Mouse (Mus musculus): ENCODE data around the gene Bub1. TPM values are rescaled to one million over a fixed set of nuclear protein-coding genes. Genes with fewer than 3 reads are reported as not detected.

Gene Bub1
- polyA plus RNA-seq, 1 experiment from 2014 or later: 52.7 TPM

DNA sequence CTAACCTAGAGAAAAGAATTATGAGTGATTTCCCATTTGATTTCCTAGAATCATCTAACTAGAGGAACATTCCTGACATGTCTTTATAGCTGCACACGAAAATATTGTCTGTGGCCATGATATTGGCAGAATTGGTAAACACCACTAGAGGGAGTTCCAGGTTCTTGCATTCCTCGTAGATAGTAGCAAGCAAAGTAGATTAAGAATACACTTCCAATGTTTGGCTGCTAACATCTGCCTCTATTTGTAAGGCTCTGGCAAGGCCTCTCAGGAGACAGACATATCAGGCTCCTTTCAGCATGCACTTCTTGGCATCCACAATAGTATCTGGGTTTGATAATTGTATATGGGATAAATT, 1.1 kb upstream of the Bub1 start:
- Histone ChIP-seq H3K4me2 (replicated peaks) (no peak overlapping the region), H3K36me3 (no peaks in the 10 kb centered on the region), H3K9me3 (replicated peaks) (no peaks in the 10 kb centered on the region), H3K4me3 (no peak overlapping the region), H3K27me3 (peaks cover 3% of the 10 kb centered on the region; the same call in 1 of the 2 replicates), H3K4me1 (peaks cover 13% of the 10 kb centered on the region), H3K27ac (no peak overlapping the region), H3K9ac (no peak overlapping the region)
- ATAC-seq (ENCODE audit: low FRiP score): no peak
- WGBS: 25% methylated on average over 2 of the region's 2 CpGs

- ATAC-seq (ENCODE audit: low FRiP score): peak; percentile 54; the same call in 1 of the 2 replicates
- no peaks in the 10 kb centered on the region for H3K27me3 ChIP-seq
- no peak overlapping the region for H3K27ac ChIP-seq
- WGBS: 42% methylated on average over 11 of the region's 11 CpGs
- H3K4me2 ChIP-seq (replicated peaks): peak overlapping the region; percentile 70
- H3K36me3 ChIP-seq: 0 out of 2 replicates have a peak, but pooled peaks cover under 1% of the 10 kb centered on the region
- peak overlapping the region; percentile 36; the same call in 1 of the 2 replicates for H3K9ac ChIP-seq
- H3K4me3 ChIP-seq: peak overlapping the region; percentile 63
- peaks cover 13% of the 10 kb centered on the region for H3K4me1 ChIP-seq
- no peaks in the 10 kb centered on the region for H3K9me3 ChIP-seq (replicated peaks)
Measured at GRCm38 (mm10) chr2:127832103-127832832, 603 bp upstream of the Bub1 start.

GRCm38 (mm10) chr2:127791919-127792603, 39.6 kb downstream of the Bub1 start, which contains the start of gene Mtln:
TSS of gene Mtln (minus strand) at chr2:127792488.
- Histone ChIP-seq H3K27ac (peak within 1 kb of the TSS; percentile 89), H3K9me3 (replicated peaks) (no peaks in the 10 kb centered on the region), H3K4me1 (peaks cover 24% of the 10 kb centered on the region), H3K4me3 (peak within 1 kb of the TSS; percentile 70), H3K9ac (peak within 1 kb of the TSS; percentile 65), H3K27me3 (no peaks in the 10 kb centered on the region), H3K36me3 (no peaks in the 10 kb centered on the region), H3K4me2 (replicated peaks) (peak within 1 kb of the TSS; percentile 73)
- ATAC-seq (ENCODE audit: low FRiP score): peak; percentile 94
- WGBS: 2% methylated on average over 37 of the region's 37 CpGs

DNA sequence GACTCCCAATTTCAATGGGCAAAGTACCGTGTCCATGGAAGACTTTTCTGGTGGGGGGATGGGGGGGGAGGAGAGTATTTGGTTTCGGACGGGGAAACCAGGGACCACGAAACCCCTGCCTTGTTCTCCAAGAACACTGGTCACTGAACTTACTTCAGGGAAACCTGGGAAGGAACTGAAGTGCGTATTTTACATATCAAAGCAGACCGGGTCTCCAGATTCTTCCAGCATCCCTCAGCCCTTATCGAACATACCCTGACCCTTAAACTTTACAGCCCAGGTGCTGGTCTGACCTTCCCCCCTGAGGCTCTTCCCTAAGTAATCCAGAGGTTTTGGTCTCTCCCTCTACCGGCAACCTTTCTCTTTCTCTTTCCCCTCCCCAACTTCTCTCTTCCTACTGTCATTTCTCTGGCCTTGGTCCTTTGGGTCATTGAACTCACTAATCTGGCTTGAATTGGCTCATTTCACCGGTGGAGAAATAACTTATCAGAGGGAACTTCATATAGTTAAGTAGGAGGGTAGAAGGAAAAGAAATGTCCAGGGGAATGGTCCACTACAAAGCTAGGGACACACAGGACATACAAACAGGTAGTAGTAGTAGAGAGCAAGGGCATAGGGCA, 41.9 kb downstream of the Bub1 start:
- peak overlapping the region; percentile 70; the same call in 1 of the 2 replicates for H3K4me3 ChIP-seq

GRCm38 (mm10) chr2:127789138-127789537, 42.5 kb downstream of the Bub1 start:
- peak overlapping the region; percentile 45 for H3K27ac ChIP-seq
- peaks cover 24% of the 10 kb centered on the region for H3K4me1 ChIP-seq
- H3K36me3 ChIP-seq: no peaks in the 10 kb centered on the region
- ATAC-seq (ENCODE audit: low FRiP score): no peak
- WGBS: 7% methylated on average over 11 of the region's 11 CpGs
- H3K9me3 ChIP-seq (replicated peaks): no peaks in the 10 kb centered on the region
- no peaks in the 10 kb centered on the region for H3K27me3 ChIP-seq
- H3K9ac ChIP-seq: peak overlapping the region; percentile 73
- H3K4me3 ChIP-seq: peak overlapping the region; percentile 70
- peak overlapping the region; percentile 66 for H3K4me2 ChIP-seq (replicated peaks)

More for the DNA sequence above, 41.9 kb downstream of the Bub1 start:
- WGBS: 25% methylated on average over 9 of the region's 9 CpGs
- Histone ChIP-seq H3K9me3 (replicated peaks) (no peaks in the 10 kb centered on the region), H3K9ac (peak overlapping the region; percentile 73; the same call in 1 of the 2 replicates), H3K4me2 (replicated peaks) (peak overlapping the region; percentile 66), H3K4me1 (peaks cover 24% of the 10 kb centered on the region), H3K36me3 (no peaks in the 10 kb centered on the region), H3K27me3 (no peaks in the 10 kb centered on the region), H3K27ac (no peak overlapping the region)
- ATAC-seq (ENCODE audit: low FRiP score): no peak

DNA sequence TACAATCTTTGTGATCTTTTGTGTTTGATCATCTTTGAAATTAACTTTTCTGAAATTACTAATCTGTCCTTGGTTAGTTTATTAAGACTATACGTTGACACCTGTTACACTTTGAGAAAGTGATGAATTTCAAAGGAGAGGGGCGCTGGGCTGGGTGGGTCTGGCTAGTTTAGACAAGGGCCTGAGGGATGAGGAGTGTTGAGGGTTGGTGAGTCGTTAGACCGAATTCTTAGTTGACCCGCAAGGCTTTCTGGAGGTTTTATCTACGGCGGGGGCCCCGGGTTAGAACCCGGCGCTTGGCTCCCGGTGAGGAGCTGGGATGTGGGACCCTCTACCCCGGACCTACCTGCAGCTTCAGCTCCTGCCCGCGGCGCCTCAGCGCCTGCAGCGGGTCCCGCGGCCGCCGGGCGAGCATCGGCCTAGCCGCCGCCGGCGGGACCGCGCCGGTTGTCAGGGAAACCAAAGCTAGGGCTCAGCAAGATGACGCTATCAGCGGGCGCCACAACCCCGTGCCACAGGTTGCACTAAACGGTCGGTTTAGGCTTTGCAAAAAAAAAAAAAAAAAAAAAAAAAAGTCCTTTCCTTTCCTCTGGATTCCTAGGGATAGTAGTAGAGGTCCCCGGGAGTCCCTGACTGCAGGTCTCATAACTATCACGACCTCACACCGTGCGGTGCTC, 43.1 kb downstream of the Bub1 start, which contains the start of gene Nphp1:
Gene Nphp1, minus strand, starts transcription at position 458 of the 677 bp plus-strand sequence.
- Histone ChIP-seq H3K9me3 (replicated peaks) (no peaks in the 10 kb centered on the region), H3K27ac (peak within 1 kb of the TSS; percentile 45), H3K4me3 (peak within 1 kb of the TSS; percentile 70), H3K9ac (peak within 1 kb of the TSS; percentile 73), H3K36me3 (no peaks in the 10 kb centered on the region), H3K4me2 (replicated peaks) (peak within 1 kb of the TSS; percentile 66), H3K4me1 (peaks cover 24% of the 10 kb centered on the region), H3K27me3 (no peaks in the 10 kb centered on the region)
- WGBS: under 1% methylated on average over 40 of the region's 40 CpGs
- ATAC-seq (ENCODE audit: low FRiP score): peak; percentile 78

- Histone ChIP-seq H3K9ac (no peak overlapping the region), H3K4me1 (peaks cover 24% of the 10 kb centered on the region), H3K36me3 (no peaks in the 10 kb centered on the region), H3K4me2 (replicated peaks) (no peak overlapping the region), H3K4me3 (no peak overlapping the region), H3K9me3 (replicated peaks) (no peaks in the 10 kb centered on the region), H3K27ac (no peak overlapping the region), H3K27me3 (no peaks in the 10 kb centered on the region)
- ATAC-seq (ENCODE audit: low FRiP score): no peak
- 96% methylated on average over 5 of the region's 5 CpGs for WGBS
Measured at GRCm38 (mm10) chr2:127787226-127787625, 44.4 kb downstream of the Bub1 start.

DNA sequence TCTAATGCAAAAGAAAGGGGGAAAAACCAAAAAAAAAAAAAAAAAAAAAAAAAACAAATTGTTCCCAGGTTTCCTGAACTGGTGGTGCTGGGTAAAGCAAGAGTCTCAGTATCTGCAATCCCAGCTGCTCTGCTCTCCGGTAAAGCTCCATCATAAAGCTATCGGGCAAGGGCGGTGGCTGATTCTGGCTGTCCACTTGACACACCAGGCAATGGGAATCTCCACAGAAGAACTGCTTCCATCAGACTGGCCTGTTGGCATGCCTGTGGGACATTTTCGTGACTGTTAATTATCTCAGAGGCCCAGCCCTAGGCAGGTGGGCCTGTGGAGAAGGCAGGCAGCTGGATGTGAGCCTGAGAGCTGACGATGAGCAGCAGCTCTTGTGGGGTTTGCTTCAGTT, 53.2 kb downstream of the Bub1 start:
- H3K27ac ChIP-seq: no peak overlapping the region
- H3K9ac ChIP-seq: no peak overlapping the region
- WGBS: 90% methylated on average over 5 of the region's 5 CpGs
- no peaks in the 10 kb centered on the region for H3K9me3 ChIP-seq (replicated peaks)
- no peak overlapping the region for H3K4me3 ChIP-seq
- no peaks in the 10 kb centered on the region for H3K4me1 ChIP-seq
- no peak overlapping the region for H3K4me2 ChIP-seq (replicated peaks)
- H3K27me3 ChIP-seq: no peaks in the 10 kb centered on the region
- peaks cover 22% of the 10 kb centered on the region for H3K36me3 ChIP-seq
- ATAC-seq (ENCODE audit: low FRiP score): no peak

DNA sequence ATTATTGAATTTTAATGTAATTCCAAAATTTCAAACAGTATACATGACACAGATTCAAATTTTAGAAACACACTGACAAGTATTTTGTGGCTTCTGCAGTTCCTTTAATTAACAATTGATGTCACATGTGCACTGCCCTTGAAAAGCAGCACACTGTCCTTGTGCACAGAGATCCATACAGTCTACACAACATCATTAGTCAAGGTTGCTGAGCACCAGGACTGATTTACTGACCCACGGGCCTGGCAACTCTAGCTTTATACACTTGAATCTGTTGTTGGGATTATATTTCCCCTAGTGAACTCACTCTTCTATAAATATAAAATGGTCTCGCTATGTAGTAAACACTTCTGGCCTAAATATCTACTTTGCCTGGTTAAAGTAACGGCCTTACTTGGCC, 56.7 kb downstream of the Bub1 start:
- Histone ChIP-seq H3K27me3 (no peaks in the 10 kb centered on the region), H3K36me3 (peaks cover 32% of the 10 kb centered on the region), H3K4me3 (no peak overlapping the region), H3K9me3 (replicated peaks) (no peaks in the 10 kb centered on the region), H3K4me2 (replicated peaks) (no peak overlapping the region), H3K27ac (no peak overlapping the region), H3K9ac (no peak overlapping the region), H3K4me1 (no peaks in the 10 kb centered on the region)
- 79% methylated on average over 3 of the region's 3 CpGs for WGBS
- no peak for ATAC-seq (ENCODE audit: low FRiP score)

DNA sequence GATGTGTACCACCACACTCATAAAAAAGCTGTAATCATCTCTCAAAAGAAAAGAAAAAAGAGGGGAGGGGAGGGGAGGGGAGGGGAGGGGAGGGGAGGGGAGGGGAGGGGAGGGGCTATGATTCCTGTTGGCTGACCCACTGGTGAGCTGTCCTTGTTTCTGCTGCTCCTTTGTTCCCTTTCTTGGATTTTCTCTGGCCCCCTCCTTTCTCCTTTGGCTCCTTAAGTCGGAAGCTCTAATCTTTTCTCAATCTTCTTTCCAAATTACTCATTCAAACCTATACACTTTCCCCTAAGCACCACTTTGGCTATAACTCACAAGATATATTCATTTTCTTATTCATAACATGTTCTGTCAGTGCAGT, 57.1 kb downstream of the Bub1 start:
- H3K9ac ChIP-seq: no peak overlapping the region

DNA sequence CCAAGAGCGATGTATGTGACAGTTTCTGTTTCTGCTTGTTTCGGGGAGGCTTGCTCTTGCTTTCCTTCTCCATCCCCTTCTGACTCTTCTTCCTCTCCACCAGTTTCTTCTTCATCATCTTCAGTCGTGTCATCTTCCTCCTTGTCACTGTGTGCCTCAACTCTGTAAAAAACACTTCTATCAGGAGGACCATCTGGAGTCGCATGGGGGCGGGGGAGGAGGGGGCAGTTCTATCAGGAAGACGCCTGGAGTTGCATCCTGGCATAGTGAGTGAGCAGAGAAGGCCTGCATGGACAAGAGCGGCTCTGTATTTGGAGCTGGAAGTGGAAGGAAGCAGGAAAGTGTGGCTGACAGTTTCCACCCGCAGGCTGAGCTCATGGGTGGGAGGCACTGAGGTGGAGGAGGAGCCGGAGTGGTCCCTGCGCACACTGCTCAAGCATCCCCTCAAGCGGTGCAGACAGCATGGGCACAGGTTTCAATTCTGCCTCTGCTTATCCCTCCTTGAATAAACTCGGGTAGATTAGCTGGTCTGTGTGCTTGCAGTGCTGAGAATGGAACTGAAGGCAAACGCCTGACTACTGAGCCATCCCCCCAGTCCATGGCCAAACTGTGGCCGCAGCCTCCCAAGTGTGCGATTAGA, 57.6 kb downstream of the Bub1 start:
- Histone ChIP-seq H3K4me1 (no peaks in the 10 kb centered on the region), H3K36me3 (peaks cover 34% of the 10 kb centered on the region), H3K27me3 (no peaks in the 10 kb centered on the region), H3K27ac (peak overlapping the region; percentile 52; the same call in 1 of the 2 replicates), H3K4me2 (replicated peaks) (no peak overlapping the region), H3K9me3 (replicated peaks) (no peaks in the 10 kb centered on the region), H3K9ac (no peak overlapping the region), H3K4me3 (no peak overlapping the region)
- WGBS: 59% methylated on average over 15 of the region's 15 CpGs
- ATAC-seq (ENCODE audit: low FRiP score): peak; percentile 40; the same call in 1 of the 2 replicates

More for the DNA sequence above, 57.1 kb downstream of the Bub1 start:
- 0 out of 2 replicates have a peak, but pooled peaks have one; percentile 29 for ATAC-seq (ENCODE audit: low FRiP score)
- Histone ChIP-seq H3K36me3 (peaks cover 34% of the 10 kb centered on the region), H3K27ac (no peak overlapping the region), H3K4me2 (replicated peaks) (no peak overlapping the region), H3K4me3 (no peak overlapping the region), H3K9me3 (replicated peaks) (no peaks in the 10 kb centered on the region), H3K27me3 (no peaks in the 10 kb centered on the region), H3K4me1 (no peaks in the 10 kb centered on the region)
- 33% methylated on average over 1 of the region's 1 CpGs for WGBS
